Mouse (Mus musculus) ES-E14 (cell line): ENCODE data around the gene Hpca.

Experiments used
- CHD2 ChIP-seq: IDR thresholded peaks from 2 replicates; pipeline ENCODE4 v1.6.1; 2014; ENCODE audit warnings: mild to moderate bottlenecking, low read depth, low read length, inconsistent platforms
- HCFC1 ChIP-seq: IDR thresholded peaks from 2 replicates; pipeline ENCODE4 v1.6.1; 2012; ENCODE audit warnings: low read length, inconsistent platforms, borderline replicate concordance; ENCODE audit not compliant: insufficient read depth
- MAFK ChIP-seq: IDR thresholded peaks from 2 replicates; pipeline ENCODE4 v1.6.1; 2014; ENCODE audit warnings: mild to moderate bottlenecking, low read depth, low read length, inconsistent platforms; ENCODE audit not compliant: insufficient read depth
- ZC3H11A ChIP-seq: IDR thresholded peaks from 2 replicates; pipeline ENCODE4 v1.6.1; 2012; ENCODE audit warnings: low read depth, mild to moderate bottlenecking, inconsistent platforms, low read length, borderline replicate concordance
- ZNF384 ChIP-seq: IDR thresholded peaks from 2 replicates; pipeline ENCODE4 v1.6.1; 2012; ENCODE audit warnings: low read depth, low read length, inconsistent platforms

GRCm38 (mm10) chr4:129062281-129063075, 59.4 kb downstream of the Hpca start:
- TF ChIP-seq ZNF384, result no peak
- no peak for TF ChIP-seq MAFK
- TF ChIP-seq HCFC1, result no peak
- TF ChIP-seq CHD2, result no peak
- no peak for TF ChIP-seq ZC3H11A
